Mouse (Mus musculus) lung, embryonic 16.5 days (tissue): ENCODE measurements around the gene Arpc3. TPM values are rescaled to one million over a fixed set of nuclear protein-coding genes. Genes with fewer than 3 reads are reported as not detected.

Experiments
- ATAC-seq: fragments of 200-750 bp; cut with Nextera tagmentation; 2 replicates; pipeline ENCODE4 v1.8.0; 2017; ENCODE audit warnings: low read depth, mild to moderate bottlenecking, moderate library complexity
- H3K27ac ChIP-seq: fragments of 300-500 bp; sonication (generic); 2 replicates; pipeline ENCODE4 v1.5.1; 2014; ENCODE audit warnings: mild to moderate bottlenecking, control low read depth, low read length
- H3K27me3 ChIP-seq: fragments of 300-500 bp; sonication (generic); 2 replicates; pipeline ENCODE4 v1.6.1; 2014; ENCODE audit warnings: low read depth, low read length, mixed read lengths; ENCODE audit not compliant: control insufficient read depth, insufficient read depth
- H3K36me3 ChIP-seq: fragments of 300-500 bp; sonication (generic); 2 replicates; pipeline ENCODE4 v1.6.1; 2014; ENCODE audit warnings: low read length; ENCODE audit not compliant: control insufficient read depth, insufficient read depth
- H3K4me1 ChIP-seq: fragments of 300-500 bp; sonication (generic); replicated peaks from 2 replicates; pipeline ENCODE4 v1.6.1; 2014; ENCODE audit warnings: low read length, mixed read lengths; ENCODE audit not compliant: control insufficient read depth, insufficient read depth
- H3K4me2 ChIP-seq: fragments of 300-500 bp; sonication (generic); 2 replicates; pipeline ENCODE4 v1.6.1; 2014; ENCODE audit warnings: low read depth, low read length, control low read depth
- H3K4me3 ChIP-seq: fragments of 300-500 bp; sonication (generic); 2 replicates; pipeline ENCODE4 v1.5.1; 2014; ENCODE audit warnings: mild to moderate bottlenecking, low read length, control low read depth
- H3K9ac ChIP-seq: fragments of 300-500 bp; sonication (generic); 2 replicates; pipeline ENCODE4 v1.6.1; 2014; ENCODE audit warnings: low read length, control low read depth
- H3K9me3 ChIP-seq: fragments of 300-500 bp; sonication (generic); 2 replicates; pipeline ENCODE4 v1.6.1; 2016; ENCODE audit warnings: low read length; ENCODE audit not compliant: control insufficient read depth
- WGBS: fragments of 180-500 bp; shearing (Covaris S2); extraction: QIAGEN DNeasy Blood & Tissue Kit; methylation state at CpG from one replicate; pipeline ENCODE4 v1.1.7; 2014; 5-methylcytosine and 5-hydroxymethylcytosine counted together
- polyA plus RNA-seq: library from polyadenylated mRNA; unstranded; fragments of >200 nt; fragmentation: Nextera tagmentation; extraction: Ambion mirVana; gene quantifications from 2 replicates; pipeline ENCODE4 v1.2.1, GENCODE M21; 2015

Gene Arpc3
- polyA plus RNA-seq = 158 and 162 TPM in 2 replicates

GRCm38 (mm10) chr5:122391786-122392180, at the start of gene Arpc3:
TSS of gene Arpc3 (plus strand) at chr5:122391878.
- Histone ChIP-seq H3K4me3 (peak within 1 kb of the TSS; percentile 97), H3K9me3 (no peaks in the 10 kb centered on the region), H3K4me1 (peaks cover 9% of the 10 kb centered on the region; the same call in 1 of the 2 replicates), H3K9ac (peak within 1 kb of the TSS; percentile 92), H3K27ac (peak within 1 kb of the TSS; percentile 55; the same call in 1 of the 2 replicates), H3K27me3 (no peaks in the 10 kb centered on the region), H3K4me2 (peak within 1 kb of the TSS; percentile 90), H3K36me3 (0 out of 2 replicates have a peak, but pooled peaks cover 2% of the 10 kb centered on the region)
- ATAC-seq = peak; percentile 92
- under 1% methylated on average over 39 of the region's 39 CpGs for WGBS

- ATAC-seq = no peak
- H3K27me3 ChIP-seq = no peaks in the 10 kb centered on the region
- no peaks in the 10 kb centered on the region for H3K36me3 ChIP-seq
- H3K9ac ChIP-seq = no peak overlapping the region
- H3K4me2 ChIP-seq = no peak overlapping the region
- 72% methylated on average over 1 of the region's 1 CpGs for WGBS
- H3K9me3 ChIP-seq = no peaks in the 10 kb centered on the region
- H3K4me1 ChIP-seq = no peaks in the 10 kb centered on the region
- H3K4me3 ChIP-seq = no peak overlapping the region
- no peak overlapping the region for H3K27ac ChIP-seq
Measured at GRCm38 (mm10) chr5:122342874-122343273, 48.8 kb upstream of the Arpc3 start.

GRCm38 (mm10) chr5:122343768-122344167, 47.9 kb upstream of the Arpc3 start:
- Histone ChIP-seq H3K9me3 (no peaks in the 10 kb centered on the region), H3K27ac (no peak overlapping the region), H3K9ac (no peak overlapping the region), H3K4me3 (no peak overlapping the region), H3K4me1 (no peaks in the 10 kb centered on the region), H3K36me3 (no peaks in the 10 kb centered on the region), H3K4me2 (no peak overlapping the region), H3K27me3 (no peaks in the 10 kb centered on the region)
- no peak for ATAC-seq
- 48% methylated on average over 7 of the region's 7 CpGs for WGBS

- Histone ChIP-seq H3K9ac (no peak overlapping the region), H3K9me3 (no peaks in the 10 kb centered on the region), H3K27me3 (no peaks in the 10 kb centered on the region), H3K4me1 (no peaks in the 10 kb centered on the region), H3K27ac (no peak overlapping the region), H3K36me3 (no peaks in the 10 kb centered on the region), H3K4me3 (no peak overlapping the region), H3K4me2 (no peak overlapping the region)
- ATAC-seq = peak; percentile 69; the same call in 1 of the 2 replicates
- WGBS = 7% methylated on average over 5 of the region's 5 CpGs
Measured at GRCm38 (mm10) chr5:122344260-122344659, 47.4 kb upstream of the Arpc3 start.

GRCm38 (mm10) chr5:122345777-122346176, 45.9 kb upstream of the Arpc3 start:
- H3K4me2 ChIP-seq = no peak overlapping the region
- no peak overlapping the region for H3K9ac ChIP-seq
- WGBS = 71% methylated on average over 4 of the region's 4 CpGs
- ATAC-seq = no peak
- no peaks in the 10 kb centered on the region for H3K36me3 ChIP-seq
- H3K4me3 ChIP-seq = no peak overlapping the region
- H3K27ac ChIP-seq = no peak overlapping the region
- H3K9me3 ChIP-seq = no peaks in the 10 kb centered on the region
- no peaks in the 10 kb centered on the region for H3K27me3 ChIP-seq
- H3K4me1 ChIP-seq = no peaks in the 10 kb centered on the region

GRCm38 (mm10) chr5:122353807-122354491, 37.7 kb upstream of the Arpc3 start, which contains the start of the genes Rad9b and Vps29:
TSS of gene Rad9b (minus strand) at chr5:122354233.
TSS of gene Vps29 (plus strand) at chr5:122354369.
- H3K36me3 ChIP-seq = no peaks in the 10 kb centered on the region
- WGBS = 2% methylated on average over 51 of the region's 51 CpGs
- H3K4me2 ChIP-seq = peak within 1 kb of the TSS; percentile 91
- peak within 1 kb of the TSS; percentile 99 for H3K4me3 ChIP-seq
- peak within 1 kb of the TSS; percentile 57 for H3K27ac ChIP-seq
- H3K4me1 ChIP-seq = peaks cover 7% of the 10 kb centered on the region; the same call in 1 of the 2 replicates
- H3K9me3 ChIP-seq = no peaks in the 10 kb centered on the region
- H3K27me3 ChIP-seq = no peaks in the 10 kb centered on the region
- ATAC-seq = peak; percentile 95
- peak within 1 kb of the TSS; percentile 88 for H3K9ac ChIP-seq

GRCm38 (mm10) chr5:122354492-122355067, 37.1 kb upstream of the Arpc3 start:
- Histone ChIP-seq H3K27ac (peak overlapping the region; percentile 57; the same call in 1 of the 2 replicates), H3K4me3 (peak overlapping the region; percentile 99), H3K36me3 (no peaks in the 10 kb centered on the region), H3K9ac (peak overlapping the region; percentile 88), H3K27me3 (no peaks in the 10 kb centered on the region), H3K9me3 (no peaks in the 10 kb centered on the region), H3K4me1 (peaks cover 7% of the 10 kb centered on the region; the same call in 1 of the 2 replicates), H3K4me2 (peak overlapping the region; percentile 80)
- ATAC-seq = peak; percentile 77; the same call in 1 of the 2 replicates
- WGBS = 0% methylated on average over 53 of the region's 57 CpGs

- Histone ChIP-seq H3K27ac (peak within 1 kb of the TSS; percentile 95), H3K36me3 (peaks cover 21% of the 10 kb centered on the region)
- peak; percentile 69 for ATAC-seq
Measured at GRCm38 (mm10) chr5:122371591-122372191, 20.0 kb upstream of the Arpc3 start, which contains the start of gene Gpn3. TSS of gene Gpn3 (plus strand) at chr5:122371876.

More at GRCm38 (mm10) chr5:122371591-122372191, 20.0 kb upstream of the Arpc3 start, which contains the start of gene Gpn3:
- whole genome bisulfite sequencing = under 1% methylated on average over 31 of the region's 46 CpGs
- H3K4me3 ChIP-seq = peak within 1 kb of the TSS; percentile 81
- H3K4me2 ChIP-seq = peak within 1 kb of the TSS; percentile 78
- H3K27me3 ChIP-seq = no peaks in the 10 kb centered on the region
- peak within 1 kb of the TSS; percentile 89 for H3K9ac ChIP-seq
- H3K4me1 ChIP-seq = peaks cover 11% of the 10 kb centered on the region; the same call in 1 of the 2 replicates
- no peaks in the 10 kb centered on the region for H3K9me3 ChIP-seq
